Mouse (Mus musculus): ENCODE data around the gene Kri1. TPM values are rescaled to one million over a fixed set of nuclear protein-coding genes. Genes with fewer than 3 reads are reported as not detected.
A peak's percentile ranks its signal among the peaks of the same experiment; 100 is the strongest.

Kri1 gene
- polyA plus RNA-seq, 1 experiment from 2014 or later, result 20.1 TPM

- H3K27ac ChIP-seq (ENCODE audit: low read length), result no peak overlapping the region
- H3K27me3 ChIP-seq (replicated peaks; ENCODE audit: control insufficient read depth, insufficient read depth, low read length), result no peaks in the 10 kb centered on the region
- peaks cover 18% of the 10 kb centered on the region for H3K4me1 ChIP-seq (replicated peaks; ENCODE audit: control insufficient read depth, insufficient read depth, low read length)
- WGBS, result 93% methylated on average over 4 of the region's 4 CpGs
- H3K4me2 ChIP-seq (ENCODE audit: low read length), result no peak overlapping the region
- no peaks in the 10 kb centered on the region for H3K9me3 ChIP-seq (ENCODE audit: control insufficient read depth, low read length)
- ATAC-seq, result no peak
- H3K36me3 ChIP-seq (ENCODE audit: control insufficient read depth, insufficient read depth), result no peaks in the 10 kb centered on the region
- no peak overlapping the region for H3K4me3 ChIP-seq (replicated peaks; ENCODE audit: low read length)
- H3K9ac ChIP-seq (replicated peaks; ENCODE audit: low read depth, low read length), result no peak overlapping the region
These were observed 31.7 kb upstream of the Kri1 start for GRCm38 (mm10) chr9:21319503-21319902.

- Histone ChIP-seq H3K27me3 (replicated peaks; ENCODE audit: control insufficient read depth, insufficient read depth, low read length) (no peaks in the 10 kb centered on the region), H3K4me3 (replicated peaks; ENCODE audit: low read length) (no peak overlapping the region), H3K36me3 (ENCODE audit: control insufficient read depth, insufficient read depth) (no peaks in the 10 kb centered on the region), H3K4me1 (replicated peaks; ENCODE audit: control insufficient read depth, insufficient read depth, low read length) (peaks cover 18% of the 10 kb centered on the region), H3K4me2 (ENCODE audit: low read length) (no peak overlapping the region), H3K9me3 (ENCODE audit: control insufficient read depth, low read length) (no peaks in the 10 kb centered on the region), H3K27ac (ENCODE audit: low read length) (no peak overlapping the region), H3K9ac (replicated peaks; ENCODE audit: low read depth, low read length) (no peak overlapping the region)
- 91% methylated on average over 6 of the region's 6 CpGs for WGBS
- no peak for ATAC-seq
These were observed 31.0 kb upstream of the Kri1 start for GRCm38 (mm10) chr9:21318792-21319191.

DNA sequence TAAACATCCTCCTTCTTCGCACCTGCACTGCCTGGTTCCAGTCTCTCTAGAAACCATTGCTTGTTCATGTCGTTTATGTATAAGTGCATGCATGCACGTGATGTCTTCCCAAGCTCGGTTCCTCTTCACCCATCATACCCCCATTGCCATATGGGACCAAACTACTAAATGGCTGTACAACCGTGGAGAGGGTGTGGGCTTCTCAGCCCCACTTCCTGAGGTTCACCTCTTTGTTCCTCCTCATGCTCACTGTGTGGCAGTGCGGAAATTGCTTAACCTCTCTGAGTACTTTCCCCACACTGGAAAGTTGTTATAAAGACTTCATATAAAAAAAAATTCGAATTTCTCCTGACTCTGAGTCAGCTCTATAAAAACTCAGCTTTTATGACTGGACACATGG is 28.9 kb upstream of the Kri1 start:
- no peak overlapping the region for H3K4me2 ChIP-seq (ENCODE audit: low read length)
- H3K36me3 ChIP-seq (ENCODE audit: control insufficient read depth, insufficient read depth), result no peaks in the 10 kb centered on the region
- ATAC-seq, result no peak
- no peaks in the 10 kb centered on the region for H3K9me3 ChIP-seq (ENCODE audit: control insufficient read depth, low read length)
- no peak overlapping the region for H3K9ac ChIP-seq (replicated peaks; ENCODE audit: low read depth, low read length)
- no peak overlapping the region for H3K27ac ChIP-seq (ENCODE audit: low read length)
- H3K4me3 ChIP-seq (replicated peaks; ENCODE audit: low read length), result no peak overlapping the region
- 78% methylated on average over 7 of the region's 7 CpGs for WGBS
- peaks cover 9% of the 10 kb centered on the region for H3K27me3 ChIP-seq (replicated peaks; ENCODE audit: control insufficient read depth, insufficient read depth, low read length)
- peaks cover 10% of the 10 kb centered on the region for H3K4me1 ChIP-seq (replicated peaks; ENCODE audit: control insufficient read depth, insufficient read depth, low read length)

DNA sequence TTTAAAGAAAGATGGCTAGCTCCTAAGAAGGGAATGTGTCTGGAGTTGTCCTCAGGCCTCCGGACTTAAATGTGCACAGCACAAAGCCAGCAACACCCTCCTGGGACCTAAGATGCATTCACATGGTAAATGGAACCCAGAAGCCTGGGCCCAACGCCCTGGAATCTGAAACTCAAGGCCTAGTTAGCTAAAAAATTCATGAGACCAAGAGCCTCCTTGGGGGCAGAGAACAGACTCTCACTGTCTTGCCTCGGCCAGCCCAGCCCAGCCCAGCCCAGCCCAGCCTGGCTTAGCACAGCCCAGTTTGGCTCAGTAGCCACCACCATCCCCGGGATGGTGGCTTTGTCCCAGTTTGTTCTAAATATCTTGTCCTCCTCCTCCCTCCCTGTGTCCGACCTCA is 27.7 kb upstream of the Kri1 start:
- Histone ChIP-seq H3K4me1 (replicated peaks; ENCODE audit: control insufficient read depth, insufficient read depth, low read length) (peaks cover 4% of the 10 kb centered on the region; the same call in 1 of the 2 replicates), H3K9me3 (ENCODE audit: control insufficient read depth, low read length) (no peaks in the 10 kb centered on the region), H3K36me3 (ENCODE audit: control insufficient read depth, insufficient read depth) (no peaks in the 10 kb centered on the region), H3K4me2 (ENCODE audit: low read length) (no peak overlapping the region), H3K27ac (ENCODE audit: low read length) (no peak overlapping the region), H3K4me3 (replicated peaks; ENCODE audit: low read length) (no peak overlapping the region), H3K27me3 (replicated peaks; ENCODE audit: control insufficient read depth, insufficient read depth, low read length) (peaks cover 14% of the 10 kb centered on the region), H3K9ac (replicated peaks; ENCODE audit: low read depth, low read length) (no peak overlapping the region)
- 61% methylated on average over 5 of the region's 5 CpGs for WGBS
- ATAC-seq, result no peak

GRCm38 (mm10) chr9:21314367-21315140 is 26.8 kb upstream of the Kri1 start:
- Histone ChIP-seq H3K27me3 (replicated peaks; ENCODE audit: control insufficient read depth, insufficient read depth, low read length) (peaks cover 14% of the 10 kb centered on the region), H3K4me2 (ENCODE audit: low read length) (no peak overlapping the region), H3K36me3 (ENCODE audit: control insufficient read depth, insufficient read depth) (no peaks in the 10 kb centered on the region), H3K4me1 (replicated peaks; ENCODE audit: control insufficient read depth, insufficient read depth, low read length) (no peaks in the 10 kb centered on the region), H3K27ac (ENCODE audit: low read length) (no peak overlapping the region), H3K9ac (replicated peaks; ENCODE audit: low read depth, low read length) (no peak overlapping the region), H3K9me3 (ENCODE audit: control insufficient read depth, low read length) (no peaks in the 10 kb centered on the region), H3K4me3 (replicated peaks; ENCODE audit: low read length) (no peak overlapping the region)
- WGBS, result 89% methylated on average over 9 of the region's 9 CpGs
- ATAC-seq, result no peak

DNA sequence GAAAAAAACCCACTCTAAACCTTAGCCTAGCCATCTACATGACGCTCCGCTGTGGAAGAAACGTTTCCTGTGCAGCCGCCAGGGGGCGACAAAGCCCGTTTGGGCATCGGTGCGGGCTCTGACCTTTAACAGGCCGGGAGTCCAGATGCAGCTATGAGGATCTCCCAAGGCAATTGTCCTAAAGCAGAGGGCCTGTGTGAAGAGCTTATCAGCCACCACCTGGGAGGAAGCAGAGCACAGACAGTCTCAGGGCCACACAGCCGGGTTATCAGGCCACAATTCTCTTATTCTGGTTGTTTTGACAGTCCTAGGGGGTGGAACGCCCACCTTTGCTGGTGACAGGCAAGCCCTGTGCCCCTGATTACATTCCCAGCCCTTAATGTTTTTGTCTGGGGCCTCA is 25.6 kb upstream of the Kri1 start:
- H3K4me3 ChIP-seq (replicated peaks; ENCODE audit: low read length), result no peak overlapping the region
- H3K27ac ChIP-seq (ENCODE audit: low read length), result no peak overlapping the region
- no peaks in the 10 kb centered on the region for H3K36me3 ChIP-seq (ENCODE audit: control insufficient read depth, insufficient read depth)
- no peak overlapping the region for H3K9ac ChIP-seq (replicated peaks; ENCODE audit: low read depth, low read length)
- 9% methylated on average over 11 of the region's 11 CpGs for WGBS
- H3K9me3 ChIP-seq (ENCODE audit: control insufficient read depth, low read length), result no peaks in the 10 kb centered on the region
- no peaks in the 10 kb centered on the region for H3K4me1 ChIP-seq (replicated peaks; ENCODE audit: control insufficient read depth, insufficient read depth, low read length)
- H3K27me3 ChIP-seq (replicated peaks; ENCODE audit: control insufficient read depth, insufficient read depth, low read length), result peaks cover 14% of the 10 kb centered on the region
- no peak overlapping the region for H3K4me2 ChIP-seq (ENCODE audit: low read length)
- peak; percentile 61 for ATAC-seq

- H3K9me3 ChIP-seq (ENCODE audit: control insufficient read depth, low read length), result no peaks in the 10 kb centered on the region
- WGBS, result 13% methylated on average over 35 of the region's 35 CpGs
- H3K4me2 ChIP-seq (ENCODE audit: low read length), result peak within 1 kb of the TSS; percentile 13
- H3K4me1 ChIP-seq (replicated peaks; ENCODE audit: control insufficient read depth, insufficient read depth, low read length), result no peaks in the 10 kb centered on the region
- H3K9ac ChIP-seq (replicated peaks; ENCODE audit: low read depth, low read length), result no peak within 1 kb of the TSS
- no peak within 1 kb of the TSS for H3K27ac ChIP-seq (ENCODE audit: low read length)
- no peak for ATAC-seq
- peak within 1 kb of the TSS; percentile 24 for H3K4me3 ChIP-seq (replicated peaks; ENCODE audit: low read length)
- no peaks in the 10 kb centered on the region for H3K36me3 ChIP-seq (ENCODE audit: control insufficient read depth, insufficient read depth)
- H3K27me3 ChIP-seq (replicated peaks; ENCODE audit: control insufficient read depth, insufficient read depth, low read length), result peaks cover 14% of the 10 kb centered on the region
These were observed 24.4 kb upstream of the Kri1 start, which contains the start of gene Ap1m2 for GRCm38 (mm10) chr9:21312134-21312533. Gene Ap1m2 (minus strand): TSS chr9:21312337.

- Histone ChIP-seq H3K4me3 (replicated peaks; ENCODE audit: low read length) (no peak overlapping the region; the same call in 1 of the 2 replicates), H3K4me1 (replicated peaks; ENCODE audit: control insufficient read depth, insufficient read depth, low read length) (no peaks in the 10 kb centered on the region), H3K27me3 (replicated peaks; ENCODE audit: control insufficient read depth, insufficient read depth, low read length) (peaks cover 14% of the 10 kb centered on the region), H3K9me3 (ENCODE audit: control insufficient read depth, low read length) (no peaks in the 10 kb centered on the region), H3K4me2 (ENCODE audit: low read length) (no peak overlapping the region), H3K36me3 (ENCODE audit: control insufficient read depth, insufficient read depth) (no peaks in the 10 kb centered on the region), H3K9ac (replicated peaks; ENCODE audit: low read depth, low read length) (no peak overlapping the region), H3K27ac (ENCODE audit: low read length) (no peak overlapping the region)
- WGBS, result 22% methylated on average over 7 of the region's 7 CpGs
- ATAC-seq, result no peak
These were observed 23.9 kb upstream of the Kri1 start for GRCm38 (mm10) chr9:21311695-21312094.

GRCm38 (mm10) chr9:21309150-21309741 is 21.5 kb upstream of the Kri1 start:
- Histone ChIP-seq H3K4me2 (ENCODE audit: low read length) (no peak overlapping the region), H3K9me3 (ENCODE audit: control insufficient read depth, low read length) (no peaks in the 10 kb centered on the region), H3K36me3 (ENCODE audit: control insufficient read depth, insufficient read depth) (no peaks in the 10 kb centered on the region), H3K9ac (replicated peaks; ENCODE audit: low read depth, low read length) (no peak overlapping the region), H3K27me3 (replicated peaks; ENCODE audit: control insufficient read depth, insufficient read depth, low read length) (peaks cover 14% of the 10 kb centered on the region), H3K27ac (ENCODE audit: low read length) (no peak overlapping the region), H3K4me1 (replicated peaks; ENCODE audit: control insufficient read depth, insufficient read depth, low read length) (no peaks in the 10 kb centered on the region), H3K4me3 (replicated peaks; ENCODE audit: low read length) (no peak overlapping the region)
- WGBS, result 80% methylated on average over 15 of the region's 15 CpGs
- no peak for ATAC-seq

All from forebrain, embryonic 16.5 days (tissue).